12 mouse cellular contexts compared by ENCODE assay signal in genomic region chr9:115364919-115365861, GRCm38 (mm10). TPM values are rescaled to one million over a fixed set of nuclear protein-coding genes. Genes with fewer than 3 reads are reported as not detected.
DNase-seq lines count a peak whose midpoint lies in the region; ATAC-seq and TF ChIP-seq lines count a peak whose summit lies in the region.
"Had no signal": no experiment of that assay in that cellular context is flagged by ENCODE, and none has a peak within 500 bp of the region (broad histone marks: within the 10 kb centered on the region; RNA-seq: fewer than 3 reads in every experiment).

No protein-coding gene starts in this region.

- intact Hi-C loops in heart, adult 2 months (cut with DNase I), result no loop called here

- no peaks in the 10 kb centered on the region for H3K9me3 ChIP-seq in stomach, embryonic 16.5 days (replicated peaks; ENCODE audit: control insufficient read depth, low read length)
- peaks cover 10% of the 10 kb centered on the region for H3K9me3 ChIP-seq in forebrain, embryonic 10.5 days
- H3K9me3 ChIP-seq: embryonic facial prominence, embryonic 10.5 days had no signal

- no peak overlapping the region for H3K4me2 ChIP-seq in stomach, embryonic 16.5 days (ENCODE audit: low read depth, low read length)
- H3K4me2 ChIP-seq: hindbrain, embryonic 13.5 days had no signal

- no peaks in the 10 kb centered on the region for H3K27me3 ChIP-seq in heart, adult 2 months (ENCODE audit: control insufficient read depth, insufficient read depth, low read length)
- H3K27me3 ChIP-seq in testis, adult 2 months (ENCODE audit: control insufficient read depth, insufficient read depth, low read length), result no peaks in the 10 kb centered on the region
- H3K27me3 ChIP-seq in stomach, embryonic 16.5 days (ENCODE audit: control insufficient read depth, insufficient read depth, low read length), result no peaks in the 10 kb centered on the region
- no peaks in the 10 kb centered on the region for H3K27me3 ChIP-seq in forebrain, embryonic 10.5 days (ENCODE audit: poor library complexity, severe bottlenecking)
- H3K27me3 ChIP-seq: hindbrain, embryonic 13.5 days had no signal

- H3K9ac ChIP-seq in heart, adult 2 months (ENCODE audit: low read depth, low read length), result no peak overlapping the region
- H3K9ac ChIP-seq in stomach, embryonic 16.5 days (ENCODE audit: low read length), result no peak overlapping the region
- H3K9ac ChIP-seq: hindbrain, embryonic 13.5 days had no signal

- no peak overlapping the region for H3K27ac ChIP-seq in heart, adult 2 months
- H3K27ac ChIP-seq in testis, adult 2 months (ENCODE audit: control insufficient read depth, insufficient read depth, low read depth, low read length), result no peak overlapping the region
- H3K27ac ChIP-seq in stomach, embryonic 16.5 days (ENCODE audit: low read length), result 0 out of 2 replicates have a peak overlapping the region, but pooled peaks have one; percentile 7
- H3K27ac ChIP-seq in forebrain, embryonic 10.5 days, result no peak overlapping the region
- H3K27ac ChIP-seq: embryonic facial prominence, embryonic 10.5 days; hindbrain, embryonic 13.5 days; left cerebral cortex, adult 2 months had no signal

- 87% methylated on average over 16 of the region's 16 CpGs for WGBS in heart, adult 2 months
- 77% methylated on average over 16 of the region's 16 CpGs for WGBS in stomach, embryonic 16.5 days
- 93% methylated on average over 16 of the region's 16 CpGs for WGBS in forebrain, embryonic 10.5 days

- DNase-seq in heart, adult 2 months, result no peak
- no peak for DNase-seq in heart, adult 8-10 months (ENCODE audit: low spot score)
- no peak for DNase-seq in testis, postnatal 14 days (ENCODE audit: low spot score)
- DNase-seq in kidney, adult 8-10 months, result peak; percentile 49 to 62
- DNase-seq in forebrain, embryonic 10.5 days (ENCODE audit: extremely low spot score, low spot score), result no peak

- TF ChIP-seq POLR2A in heart, adult 2 months (IDR thresholded peaks at IDR 0.05; ENCODE audit: insufficient read depth, low read depth, low read length), result no peak
- no peak for TF ChIP-seq POLR2A in testis, adult 2 months (IDR thresholded peaks at IDR 0.05; ENCODE audit: control insufficient read depth, low read depth, low read length)

- no peaks in the 10 kb centered on the region for H3K4me1 ChIP-seq in heart, adult 2 months (ENCODE audit: control insufficient read depth, insufficient read depth, low read length)
- H3K4me1 ChIP-seq in testis, adult 2 months (ENCODE audit: control insufficient read depth, insufficient read depth, low read length), result no peaks in the 10 kb centered on the region
- H3K4me1 ChIP-seq in stomach, embryonic 16.5 days (ENCODE audit: control insufficient read depth, insufficient read depth, low read length), result no peaks in the 10 kb centered on the region
- no peaks in the 10 kb centered on the region for H3K4me1 ChIP-seq in forebrain, embryonic 10.5 days
- H3K4me1 ChIP-seq: embryonic facial prominence, embryonic 10.5 days; hindbrain, embryonic 13.5 days had no signal

- H3K36me3 ChIP-seq in heart, adult 2 months (ENCODE audit: control insufficient read depth, insufficient read depth, low read length), result no peaks in the 10 kb centered on the region
- H3K36me3 ChIP-seq in testis, adult 2 months (ENCODE audit: control insufficient read depth, insufficient read depth, low read length), result no peaks in the 10 kb centered on the region
- H3K36me3 ChIP-seq in stomach, embryonic 16.5 days (ENCODE audit: control insufficient read depth, insufficient read depth, low read length), result no peaks in the 10 kb centered on the region
- no peaks in the 10 kb centered on the region for H3K36me3 ChIP-seq in forebrain, embryonic 10.5 days (replicated peaks)
- H3K36me3 ChIP-seq: embryonic facial prominence, embryonic 10.5 days; hindbrain, embryonic 13.5 days had no signal

- no peak for TF ChIP-seq EP300 in heart, adult 2 months (IDR thresholded peaks at IDR 0.05; ENCODE audit: insufficient read depth, low read depth, low read length)

- H3K4me3 ChIP-seq in heart, adult 2 months, result no peak overlapping the region
- H3K4me3 ChIP-seq in testis, adult 2 months (ENCODE audit: control insufficient read depth, low read depth, low read length), result no peak overlapping the region
- H3K4me3 ChIP-seq in stomach, embryonic 16.5 days (replicated peaks; ENCODE audit: low read length), result no peak overlapping the region
- H3K4me3 ChIP-seq in forebrain, embryonic 10.5 days, result no peak overlapping the region
- H3K4me3 ChIP-seq: embryonic facial prominence, embryonic 10.5 days; hindbrain, embryonic 13.5 days; left cerebral cortex, adult 2 months had no signal

- ATAC-seq in stomach, embryonic 16.5 days (ENCODE audit: insufficient read depth, low FRiP score), result peak; percentile 66; the same call in 1 of the 2 replicates
- ATAC-seq in erythroblast, adult 5-6 weeks (replicated peaks; ENCODE audit: low FRiP score, poor library complexity, severe bottlenecking), result no peak
- ATAC-seq: forebrain, embryonic 14.5 days had no signal

- peak; percentile 25; the same call in 1 of the 2 replicates for TF ChIP-seq CTCF in heart, adult 2 months (IDR thresholded peaks at IDR 0.05)
- TF ChIP-seq CTCF in testis, adult 2 months (IDR thresholded peaks at IDR 0.05; ENCODE audit: control insufficient read depth, insufficient read depth, insufficient replicate concordance, low read depth, low read length), result peak; percentile 31; the same call in 1 of the 2 replicates

- no peaks in the 10 kb centered on the region for H3K79me2 ChIP-seq in heart, adult 2 months (replicated peaks; ENCODE audit: control insufficient read depth, insufficient read depth, low read length)

RNA-seq across cellular contexts. Expression of gene Stt3b, which starts 55.0 kb away (rescaled TPM):
- 10 to 100 TPM; 54.9 to 56.5 TPM for total RNA-seq in heart, adult 2 months (2021)
- polyA plus RNA-seq in heart, adult 2 months (2012; rRNA removed), result 22.2 and 35.7 TPM in 2 replicates
- 10 to 100 TPM; 48.7 to 53.5 (median 50.0) TPM for total RNA-seq in heart, adult 8-10 months (2022)
- polyA plus RNA-seq in testis, adult 2 months (2012; rRNA removed), result 256 and 270 TPM in 2 replicates
- polyA plus RNA-seq in stomach, embryonic 16.5 days (2015; fragmentation: Nextera tagmentation; extraction: Ambion mirVana), result 80.8 and 83.6 TPM in 2 replicates
- 38.7 and 39.8 TPM in 2 replicates for total RNA-seq in erythroblast, adult 5-6 weeks (2015; ENCODE audit: low replicate concordance)
- 27.3 and 35.0 TPM in 2 replicates for total RNA-seq in erythroblast, adult 5-6 weeks (2017; ENCODE audit: low replicate concordance)
- polyA plus RNA-seq in forebrain, embryonic 10.5 days (2016; fragmentation: Nextera tagmentation; extraction: Ambion mirVana), result 85.5 and 86.8 TPM in 2 replicates

Comparison
In these comparisons a context has a peak if more than half of its experiments do, and no peak if none do; other contexts are left out.
1. DNase-seq: peak in kidney, adult 8-10 months (2 of 2); none in heart, adult 2 months (0 of 2), heart, adult 8-10 months (single experiment), testis, postnatal 14 days (single experiment) and forebrain, embryonic 10.5 days (single experiment).